7 mouse cellular contexts compared by ENCODE assay signal in genomic region chrX:101420700-101421095, GRCm38 (mm10). TPM values are rescaled to one million over a fixed set of nuclear protein-coding genes. Genes with fewer than 3 reads are reported as not detected.
DNase-seq lines count a peak whose midpoint lies in the region; ATAC-seq and TF ChIP-seq lines count a peak whose summit lies in the region.

Zmym3 (minus strand) TSS chrX:101420849.

- TF ChIP-seq POLR2A in CH12.LX (IDR thresholded peaks at IDR 0.05; ENCODE audit: low read depth, low read length), result no peak

- no peak within 1 kb of the TSS for H3K27ac ChIP-seq in CH12.LX (ENCODE audit: insufficient read depth, low read depth)
- peak within 1 kb of the TSS; percentile 60 for H3K27ac ChIP-seq in embryonic facial prominence, embryonic 13.5 days
- peak within 1 kb of the TSS; percentile 86 for H3K27ac ChIP-seq in hindbrain, embryonic 10.5 days
- peak within 1 kb of the TSS; percentile 54; the same call in 1 of the 2 replicates for H3K27ac ChIP-seq in liver, embryonic 12.5 days
- H3K27ac ChIP-seq in neural tube, embryonic 13.5 days (replicated peaks), result peak within 1 kb of the TSS; percentile 83

- no peak for TF ChIP-seq EP300 in CH12.LX (IDR thresholded peaks at IDR 0.05; ENCODE audit: low read length)

- dilution Hi-C loops in CH12.LX (cut with MboI; ENCODE audit: extremely low pct_ligation_motif_present, extremely low pct_unique_long_range_greater_than_20kb, low sequenced_read_pairs), result no loop called here

- no peak for TF ChIP-seq CTCF in CH12.LX (conservative IDR thresholded peaks at IDR 0.05 in 1 of 2, IDR thresholded peaks at IDR 0.05 in 1 of 2; ENCODE audit: low read depth in 2 of 2, low read length in 2 of 2)

- WGBS in embryonic facial prominence, embryonic 13.5 days, result 31% methylated on average over 4 of the region's 4 CpGs
- WGBS in hindbrain, embryonic 10.5 days, result 21% methylated on average over 4 of the region's 4 CpGs
- 35% methylated on average over 4 of the region's 4 CpGs for WGBS in liver, embryonic 12.5 days (ENCODE audit: insufficient replicate concordance)
- WGBS in neural tube, embryonic 13.5 days, result 19% methylated on average over 4 of the region's 4 CpGs

- peak within 1 kb of the TSS; percentile 45 to 95 (median 66) for H3K4me3 ChIP-seq in CH12.LX (replicated peaks in 1 of 3; ENCODE audit: low read depth in 2 of 3, low read length in 2 of 3, poor library complexity in 1 of 3)
- H3K4me3 ChIP-seq in embryonic facial prominence, embryonic 13.5 days, result peak within 1 kb of the TSS; percentile 54
- H3K4me3 ChIP-seq in hindbrain, embryonic 10.5 days, result peak within 1 kb of the TSS; percentile 65
- H3K4me3 ChIP-seq in liver, embryonic 12.5 days, result peak within 1 kb of the TSS; percentile 67
- peak within 1 kb of the TSS; percentile 55 for H3K4me3 ChIP-seq in neural tube, embryonic 13.5 days

- H3K9ac ChIP-seq in CH12.LX (ENCODE audit: insufficient read depth, low read depth), result peak within 1 kb of the TSS; percentile 77
- peak within 1 kb of the TSS; percentile 68 for H3K9ac ChIP-seq in embryonic facial prominence, embryonic 13.5 days
- peak within 1 kb of the TSS; percentile 71 for H3K9ac ChIP-seq in liver, embryonic 12.5 days
- peak within 1 kb of the TSS; percentile 78 for H3K9ac ChIP-seq in neural tube, embryonic 13.5 days

- peaks cover 3 to 16% of the 10 kb centered on the region in 2 experiments; a peak in 3 of 4 replicates for H3K4me1 ChIP-seq in CH12.LX (ENCODE audit: control insufficient read depth in 1 of 2, insufficient read depth in 2 of 2)
- H3K4me1 ChIP-seq in embryonic facial prominence, embryonic 13.5 days, result peaks cover 19% of the 10 kb centered on the region
- peaks cover 22% of the 10 kb centered on the region for H3K4me1 ChIP-seq in hindbrain, embryonic 10.5 days (replicated peaks)
- peaks cover 24% of the 10 kb centered on the region for H3K4me1 ChIP-seq in liver, embryonic 12.5 days
- H3K4me1 ChIP-seq in neural tube, embryonic 13.5 days (replicated peaks), result peaks cover 18% of the 10 kb centered on the region

- H3K4me2 ChIP-seq in CH12.LX (ENCODE audit: insufficient read depth, low read depth, poor library complexity, severe bottlenecking), result peak within 1 kb of the TSS; percentile 34
- H3K4me2 ChIP-seq in embryonic facial prominence, embryonic 13.5 days, result peak within 1 kb of the TSS; percentile 69
- peak within 1 kb of the TSS; percentile 71 for H3K4me2 ChIP-seq in liver, embryonic 12.5 days
- peak within 1 kb of the TSS; percentile 66 for H3K4me2 ChIP-seq in neural tube, embryonic 13.5 days

- peaks cover 5% of the 10 kb centered on the region; the same call in 1 of the 2 replicates for H3K79me2 ChIP-seq in CH12.LX (replicated peaks; ENCODE audit: control insufficient read depth, extremely low read depth, insufficient read depth, poor library complexity, severe bottlenecking)

- H3K27me3 ChIP-seq in CH12.LX (replicated peaks), result no peaks in the 10 kb centered on the region
- peaks cover 19% of the 10 kb centered on the region; the same call in 1 of the 2 replicates for H3K27me3 ChIP-seq in embryonic facial prominence, embryonic 13.5 days
- H3K27me3 ChIP-seq in hindbrain, embryonic 10.5 days (ENCODE audit: insufficient read depth, poor library complexity, severe bottlenecking), result peaks cover 26% of the 10 kb centered on the region
- peaks cover 4% of the 10 kb centered on the region; the same call in 1 of the 2 replicates for H3K27me3 ChIP-seq in liver, embryonic 12.5 days (replicated peaks)
- H3K27me3 ChIP-seq in neural tube, embryonic 13.5 days, result no peaks in the 10 kb centered on the region

- no peaks in the 10 kb centered on the region for H3K9me3 ChIP-seq in CH12.LX (replicated peaks; ENCODE audit: low read length)
- H3K9me3 ChIP-seq in embryonic facial prominence, embryonic 13.5 days, result no peaks in the 10 kb centered on the region
- no peaks in the 10 kb centered on the region for H3K9me3 ChIP-seq in hindbrain, embryonic 10.5 days
- no peaks in the 10 kb centered on the region for H3K9me3 ChIP-seq in liver, embryonic 12.5 days (replicated peaks)
- H3K9me3 ChIP-seq in neural tube, embryonic 13.5 days, result no peaks in the 10 kb centered on the region

- no peak for ATAC-seq in embryonic facial prominence, embryonic 13.5 days (ENCODE audit: insufficient number of reproducible peaks, insufficient read depth, low FRiP score, low TSS enrichment, low read depth)
- no peak for ATAC-seq in liver, embryonic 12.5 days
- no peak for ATAC-seq in neural tube, embryonic 13.5 days (ENCODE audit: low read depth)

- no peak for TF ChIP-seq RAD21 in CH12.LX (IDR thresholded peaks at IDR 0.05; ENCODE audit: low read depth, low read length)

- DNase-seq in CD4-positive, CD25-positive, alpha-beta regulatory T cell, adult 2 months (ENCODE audit: low read depth, low spot score), result peak; percentile 1
- no peak for DNase-seq in CH12.LX (ENCODE audit: extremely low read depth)
- no peak for DNase-seq in hindbrain, embryonic 10.5 days (ENCODE audit: low spot score)
- no peak for DNase-seq in cerebellum, postnatal 4 days (ENCODE audit: low spot score in 2 of 2)

- peaks cover 0 to 12% of the 10 kb centered on the region in 2 experiments for H3K36me3 ChIP-seq in CH12.LX (replicated peaks in 1 of 2; ENCODE audit: control insufficient read depth in 1 of 2, insufficient read depth in 1 of 2, low read length in 1 of 2)
- 0 out of 2 replicates have a peak, but pooled peaks cover 7% of the 10 kb centered on the region for H3K36me3 ChIP-seq in embryonic facial prominence, embryonic 13.5 days
- peaks cover 11% of the 10 kb centered on the region for H3K36me3 ChIP-seq in hindbrain, embryonic 10.5 days
- H3K36me3 ChIP-seq in liver, embryonic 12.5 days, result no peaks in the 10 kb centered on the region
- H3K36me3 ChIP-seq in neural tube, embryonic 13.5 days, result peaks cover 4% of the 10 kb centered on the region; the same call in 1 of the 2 replicates

- in situ Hi-C loops in CH12.LX (cut with MboI; ENCODE audit: low pct_ligation_motif_present, low pct_unique_long_range_greater_than_20kb, low sequenced_read_pairs), result no loop called here

TF ChIP-seq in CH12.LX, 34 proteins besides CTCF, POLR2A, EP300 and RAD21:
- TF ChIP-seq UBTF (IDR thresholded peaks at IDR 0.05; ENCODE audit: low read depth, low read length), result no peak
- no peak for TF ChIP-seq JUND (conservative IDR thresholded peaks at IDR 0.05; ENCODE audit: low read depth, low read length)
- TF ChIP-seq MYC (IDR thresholded peaks at IDR 0.05; ENCODE audit: low read depth, low read length), result no peak
- TF ChIP-seq HCFC1 (IDR thresholded peaks at IDR 0.05; ENCODE audit: low read depth, low read length), result no peak
- no peak for TF ChIP-seq USF1 (IDR thresholded peaks at IDR 0.05; ENCODE audit: low read depth, low read length)
- TF ChIP-seq CHD2 (IDR thresholded peaks at IDR 0.05; ENCODE audit: low read length), result no peak
- no peak for TF ChIP-seq ZKSCAN1 (IDR thresholded peaks at IDR 0.05; ENCODE audit: borderline replicate concordance, low read depth, low read length)
- no peak for TF ChIP-seq MAZ (IDR thresholded peaks at IDR 0.05; ENCODE audit: low read depth, low read length)
- no peak for TF ChIP-seq TBP (conservative IDR thresholded peaks at IDR 0.05; ENCODE audit: low read depth, low read length)
- TF ChIP-seq BHLHE40 (IDR thresholded peaks at IDR 0.05; ENCODE audit: low read depth, low read length), result no peak
- no peak for TF ChIP-seq RCOR1 (conservative IDR thresholded peaks at IDR 0.05; ENCODE audit: low read depth, low read length)
- TF ChIP-seq USF2 (conservative IDR thresholded peaks at IDR 0.05; ENCODE audit: low read depth, low read length), result no peak
- no peak for TF ChIP-seq MEF2A (IDR thresholded peaks at IDR 0.05; ENCODE audit: borderline replicate concordance, low read depth, low read length)
- TF ChIP-seq ZMIZ1 (IDR thresholded peaks at IDR 0.05; ENCODE audit: low read depth, low read length), result no peak
- TF ChIP-seq MAX (IDR thresholded peaks at IDR 0.05; ENCODE audit: low read length), result no peak
- TF ChIP-seq MXI1 (IDR thresholded peaks at IDR 0.05; ENCODE audit: low read depth, low read length), result no peak
- TF ChIP-seq IRF4 (IDR thresholded peaks at IDR 0.05; ENCODE audit: low read depth, low read length), result no peak
- TF ChIP-seq CHD1 (IDR thresholded peaks at IDR 0.05; ENCODE audit: low read depth, low read length), result no peak
- TF ChIP-seq NRF1 (IDR thresholded peaks at IDR 0.05; ENCODE audit: low read depth, low read length), result no peak
- TF ChIP-seq GABPA (IDR thresholded peaks at IDR 0.05; ENCODE audit: insufficient replicate concordance, low read depth, low read length), result no peak

RNA-seq across cellular contexts. Expression of gene Zmym3, which starts in this region (rescaled TPM):
- total RNA-seq in CH12.LX (2012; rRNA removed) (18.0 and 18.8 TPM in 2 replicates), CH12.LX (2014; rRNA removed) (16.6 and 16.7 TPM in 2 replicates)
- polyA plus RNA-seq in CH12.LX (2012; ENCODE audit: insufficient read length, low read depth), result 31.3 TPM in 2 replicates
- polyA plus RNA-seq in embryonic facial prominence, embryonic 13.5 days (2015; fragmentation: Nextera tagmentation; extraction: Ambion mirVana), result 42.5 and 44.1 TPM in 2 replicates
- polyA plus RNA-seq in hindbrain, embryonic 10.5 days (2016; fragmentation: Nextera tagmentation; extraction: Ambion mirVana), result 21.4 and 22.0 TPM in 2 replicates
- 9.4 and 10.9 TPM in 2 replicates for polyA plus RNA-seq in liver, embryonic 12.5 days (2016; fragmentation: Nextera tagmentation; extraction: Ambion mirVana)
- 49.7 and 51.7 TPM in 2 replicates for polyA plus RNA-seq in neural tube, embryonic 13.5 days (2015; fragmentation: Nextera tagmentation; extraction: Ambion mirVana)
